Mouse (Mus musculus): Measurements from ENCODE around the gene Ccdc15.
"Not testable (repeated sequence)": the region's sequence is repeated elsewhere in the genome, so short reads cannot be mapped to it uniquely, and the experiment has no call there.

Gene Ccdc15

GRCm38 (mm10) chr9:37351266-37351665 is 3.0 kb upstream of the Ccdc15 start:
- DNase-seq (ENCODE audit: low read depth, low spot score) = no peak

- DNase-seq (ENCODE audit: low read depth, low spot score) = no peak
Measured at GRCm38 (mm10) chr9:37349050-37349449, 818 bp upstream of the Ccdc15 start.

GRCm38 (mm10) chr9:37347184-37347987 is 846 bp downstream of the Ccdc15 start:
- DNase-seq (ENCODE audit: low read depth, low spot score) = no peak

- DNase-seq (ENCODE audit: low read depth, low spot score) = no peak
Measured at GRCm38 (mm10) chr9:37345406-37345805, 2.8 kb downstream of the Ccdc15 start.

- peak; percentile 61 for DNase-seq (ENCODE audit: low read depth, low spot score)
Measured at GRCm38 (mm10) chr9:37329456-37329855, 18.8 kb downstream of the Ccdc15 start.

GRCm38 (mm10) chr9:37301720-37302119 is 46.5 kb downstream of the Ccdc15 start:
- DNase-seq (ENCODE audit: low read depth, low spot score) = no peak

- DNase-seq (ENCODE audit: low read depth, low spot score) = not testable (repeated sequence)
Measured at GRCm38 (mm10) chr9:37300501-37300900, 47.7 kb downstream of the Ccdc15 start.

- DNase-seq (ENCODE audit: low read depth, low spot score) = no peak
Measured at GRCm38 (mm10) chr9:37295586-37295985, 52.6 kb downstream of the Ccdc15 start.

- DNase-seq (ENCODE audit: low read depth, low spot score) = no peak
Measured at GRCm38 (mm10) chr9:37266622-37267021, 81.6 kb downstream of the Ccdc15 start.

GRCm38 (mm10) chr9:37255889-37256225 is 92.4 kb downstream of the Ccdc15 start:
- DNase-seq (ENCODE audit: low read depth, low spot score) = peak; percentile 79

GRCm38 (mm10) chr9:37255149-37255888 is 92.9 kb downstream of the Ccdc15 start, which contains the start of gene Slc37a2:
Gene Slc37a2, minus strand, starts transcription at chr9:37255738.
- DNase-seq (ENCODE audit: low read depth, low spot score) = peak; percentile 74

- no peak for DNase-seq (ENCODE audit: low read depth, low spot score)
Measured at GRCm38 (mm10) chr9:37254531-37255110, 93.6 kb downstream of the Ccdc15 start.

GRCm38 (mm10) chr9:37250631-37251030 is 97.6 kb downstream of the Ccdc15 start:
- no peak for DNase-seq (ENCODE audit: low read depth, low spot score)

GRCm38 (mm10) chr9:37249976-37250375 is 98.3 kb downstream of the Ccdc15 start:
- DNase-seq (ENCODE audit: low read depth, low spot score) = no peak

- DNase-seq (ENCODE audit: low read depth, low spot score) = peak; percentile 18
Measured at GRCm38 (mm10) chr9:37248381-37248906, 99.8 kb downstream of the Ccdc15 start.

- no peak for DNase-seq (ENCODE audit: low read depth, low spot score)
Measured at GRCm38 (mm10) chr9:37247429-37247828, 100.8 kb downstream of the Ccdc15 start.

- DNase-seq (ENCODE audit: low read depth, low spot score) = no peak
Measured at GRCm38 (mm10) chr9:37245810-37246209, 102.4 kb downstream of the Ccdc15 start.

- DNase-seq (ENCODE audit: low read depth, low spot score) = no peak
Measured at GRCm38 (mm10) chr9:37245404-37245803, 102.8 kb downstream of the Ccdc15 start.

- DNase-seq (ENCODE audit: low read depth, low spot score) = peak; percentile 36
Measured at GRCm38 (mm10) chr9:37244600-37244999, 103.6 kb downstream of the Ccdc15 start.

GRCm38 (mm10) chr9:37242764-37243163 is 105.5 kb downstream of the Ccdc15 start:
- DNase-seq (ENCODE audit: low read depth, low spot score) = no peak

- no peak for DNase-seq (ENCODE audit: low read depth, low spot score)
Measured at GRCm38 (mm10) chr9:37235951-37236737, 112.1 kb downstream of the Ccdc15 start.

Measured in CD4-positive, CD25-positive, alpha-beta regulatory T cell, adult 2 months (primary cell).